Mouse (Mus musculus): ENCODE measurements around the gene Lrrc28.
"Not testable (repeated sequence)": the region's sequence is repeated elsewhere in the genome, so short reads cannot be mapped to it uniquely, and the experiment has no call there.

Gene Lrrc28

DNA sequence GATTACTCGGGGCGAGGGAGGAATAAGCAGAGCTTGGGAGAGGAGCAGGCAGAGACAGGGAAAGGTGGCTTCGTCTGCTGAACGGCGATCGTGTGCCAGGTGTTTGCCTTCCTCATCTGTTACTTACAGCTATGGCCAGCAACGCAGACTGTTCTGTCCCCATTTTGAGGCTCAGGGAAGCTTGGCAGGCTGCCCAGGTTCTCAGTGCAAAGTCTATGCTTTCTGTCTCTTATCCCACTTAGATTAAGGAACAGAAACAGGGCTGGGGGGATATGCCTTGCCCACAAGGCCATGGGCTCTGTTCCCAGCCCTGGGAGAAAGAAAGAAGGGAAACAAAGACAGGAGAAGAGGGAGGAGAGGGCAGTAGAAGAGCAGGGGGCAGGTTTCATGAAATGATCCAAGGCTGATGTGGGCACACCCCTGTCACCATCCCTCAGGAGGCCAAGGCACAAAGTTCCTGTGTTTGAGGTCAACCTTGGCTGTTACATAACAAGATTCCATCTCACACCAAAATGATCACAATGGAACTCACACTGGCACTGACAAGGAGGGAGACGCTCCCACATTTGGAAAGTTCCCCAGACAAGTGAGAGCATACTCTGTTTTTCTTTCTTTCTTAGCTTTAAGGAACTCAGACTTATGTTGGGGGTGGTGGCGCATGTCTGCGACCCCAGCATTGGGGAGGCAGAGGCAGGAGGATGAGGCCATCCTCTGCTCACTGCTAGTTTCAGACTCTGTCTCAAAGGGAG is 116.8 kb downstream of the Lrrc28 start:
- peak in 1 of 2 experiments; percentile 17 for DNase-seq

DNA sequence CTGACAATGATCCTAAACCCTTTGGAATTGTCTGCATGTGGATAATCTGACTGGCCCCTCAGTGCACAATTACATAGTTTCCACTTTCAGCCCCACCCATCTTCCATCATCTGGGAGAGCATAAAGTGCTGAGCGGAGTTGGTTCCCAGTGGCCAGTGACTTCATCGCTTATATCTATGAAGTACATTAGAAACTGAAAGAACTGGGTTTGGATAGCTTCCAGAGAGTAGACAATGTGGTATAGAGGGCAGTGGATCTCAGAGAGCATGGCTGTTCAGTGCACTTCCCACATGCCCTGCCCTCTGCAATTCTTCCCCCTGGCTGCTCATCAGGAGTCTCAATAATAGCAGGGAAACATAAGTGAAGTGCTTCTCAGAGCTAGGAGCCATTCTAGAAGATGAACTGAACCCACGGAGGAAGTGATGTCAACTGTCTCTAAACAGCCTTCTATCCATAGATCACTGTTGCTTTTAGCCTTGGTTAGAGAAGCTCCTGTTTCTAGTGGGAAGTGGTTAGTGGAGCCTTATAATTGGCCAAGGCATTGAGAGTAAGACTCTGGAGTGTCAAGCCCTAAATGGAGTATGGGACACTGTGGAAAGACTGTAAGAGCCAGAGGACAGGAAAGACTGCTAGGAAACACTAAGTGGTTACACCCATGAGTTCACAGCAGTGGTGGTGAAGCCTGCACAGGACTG is 119.0 kb downstream of the Lrrc28 start:
- DNase-seq = no peak

DNA sequence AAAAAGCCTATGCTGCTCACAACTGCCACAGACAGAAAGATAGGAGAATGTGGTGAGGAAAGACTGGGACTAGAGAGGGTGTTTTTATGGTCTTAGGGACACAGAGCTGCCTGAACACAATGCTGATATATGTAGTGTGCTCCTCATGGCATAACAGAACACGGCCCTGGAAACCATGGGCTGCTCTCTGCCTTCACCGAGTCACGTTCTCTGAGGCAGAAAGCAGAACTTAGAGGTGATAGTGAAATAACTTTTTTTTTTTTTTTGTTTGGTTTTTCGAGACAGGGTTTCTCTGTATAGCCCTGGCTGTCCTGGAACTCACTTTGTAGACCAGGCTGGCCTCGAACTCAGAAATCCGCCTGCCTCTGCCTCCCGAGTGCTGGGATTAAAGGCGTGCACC is 121.0 kb downstream of the Lrrc28 start:
- not testable (repeated sequence) for DNase-seq

DNA sequence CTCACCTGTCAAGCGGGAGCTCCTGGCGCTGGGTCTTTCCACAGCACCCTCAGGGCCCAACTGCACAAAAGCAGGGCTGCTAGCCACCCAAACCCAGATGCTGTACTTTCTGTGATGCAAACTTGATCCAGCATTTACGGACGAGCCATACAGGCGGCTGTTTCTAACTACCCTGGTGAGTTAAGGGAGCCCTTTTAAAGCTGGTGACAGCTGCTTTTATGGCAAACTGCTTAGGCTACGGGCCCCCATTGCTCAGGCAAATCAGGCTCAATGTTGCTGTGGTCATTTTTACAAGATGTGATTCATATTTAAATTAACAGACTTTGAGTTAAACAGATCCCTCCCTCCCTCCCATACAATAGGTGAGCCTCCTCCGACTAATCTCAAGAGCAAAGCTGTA is 121.7 kb downstream of the Lrrc28 start:
- no peak for DNase-seq

DNA sequence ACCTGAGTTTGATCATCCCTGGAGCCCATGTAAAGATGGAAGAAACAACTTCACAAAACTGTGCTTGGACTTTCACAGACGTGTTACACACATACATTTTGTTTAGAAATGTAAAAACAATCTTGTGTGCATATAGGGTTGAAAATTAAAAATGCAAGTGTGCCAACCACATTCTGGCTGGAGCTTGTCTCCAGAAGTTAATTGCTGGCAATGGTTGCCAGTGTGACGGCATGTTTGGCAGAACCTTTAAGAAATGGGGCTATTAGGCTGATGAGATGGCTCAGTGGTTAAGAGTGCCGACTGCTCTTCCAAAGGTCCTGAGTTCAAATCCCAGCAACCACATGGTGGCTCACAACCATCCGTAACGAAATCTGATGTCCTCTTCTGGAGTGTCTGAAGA is 123.3 kb downstream of the Lrrc28 start:
- not testable (repeated sequence) for DNase-seq

DNA sequence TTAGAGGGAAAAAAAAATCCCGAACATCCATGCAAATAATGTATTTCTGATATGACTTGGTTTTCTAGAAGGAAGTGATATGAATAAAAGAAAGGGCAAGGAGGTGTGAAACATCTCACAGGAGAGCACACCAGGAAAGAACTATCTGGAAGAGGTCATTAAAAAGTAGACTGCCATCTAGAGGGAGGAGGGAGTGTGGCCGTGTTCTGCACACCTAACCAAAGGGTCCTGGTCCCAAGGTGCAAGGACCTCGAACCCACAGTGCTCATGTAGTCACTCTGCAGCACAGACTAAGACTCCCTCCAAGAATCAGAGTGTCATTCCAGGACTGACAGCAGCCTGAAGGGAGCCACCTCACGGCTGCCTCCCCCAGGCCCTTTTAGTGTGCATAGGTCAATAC is 124.1 kb downstream of the Lrrc28 start:
- peak in 1 of 2 experiments; percentile 14 for DNase-seq

DNA sequence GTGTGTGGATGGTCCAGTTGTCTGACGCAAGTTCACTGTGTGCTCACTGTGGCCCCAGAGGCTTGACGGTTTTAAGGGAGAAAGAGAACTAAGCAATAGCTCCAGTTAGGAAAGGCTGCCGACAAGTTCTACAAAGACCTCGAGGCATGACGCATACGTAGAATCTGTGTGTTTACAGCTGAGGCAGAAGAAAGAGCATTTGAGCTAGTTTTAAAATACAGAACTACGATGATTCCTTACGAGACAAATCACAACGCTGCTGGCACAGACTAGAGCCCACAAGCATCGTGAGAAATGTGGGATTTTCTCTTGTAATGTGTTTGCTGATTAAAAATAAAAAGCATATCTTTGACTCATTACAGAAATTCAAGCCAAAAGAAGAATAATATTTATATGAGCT is 125.1 kb downstream of the Lrrc28 start:
- no peak for DNase-seq

DNA sequence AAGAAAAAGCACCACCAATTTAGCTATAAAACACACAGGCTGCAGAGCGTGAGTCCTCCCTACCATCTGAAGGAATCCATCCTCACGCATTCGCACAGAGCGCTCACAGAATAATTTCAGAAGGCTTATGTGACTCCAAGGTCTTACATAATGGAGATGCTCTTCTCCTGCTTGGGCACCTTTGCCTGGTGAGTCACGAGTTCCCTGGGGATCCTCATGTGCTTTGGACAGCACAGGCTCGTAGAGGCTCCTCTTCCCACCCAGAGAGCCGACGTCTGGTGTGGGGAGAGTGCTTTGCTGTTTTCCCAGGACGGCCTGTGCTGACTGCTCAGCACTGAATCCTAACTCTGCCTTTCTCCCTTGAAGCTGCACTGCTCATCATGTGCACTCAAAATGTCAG is 129.4 kb downstream of the Lrrc28 start:
- DNase-seq = no peak

DNA sequence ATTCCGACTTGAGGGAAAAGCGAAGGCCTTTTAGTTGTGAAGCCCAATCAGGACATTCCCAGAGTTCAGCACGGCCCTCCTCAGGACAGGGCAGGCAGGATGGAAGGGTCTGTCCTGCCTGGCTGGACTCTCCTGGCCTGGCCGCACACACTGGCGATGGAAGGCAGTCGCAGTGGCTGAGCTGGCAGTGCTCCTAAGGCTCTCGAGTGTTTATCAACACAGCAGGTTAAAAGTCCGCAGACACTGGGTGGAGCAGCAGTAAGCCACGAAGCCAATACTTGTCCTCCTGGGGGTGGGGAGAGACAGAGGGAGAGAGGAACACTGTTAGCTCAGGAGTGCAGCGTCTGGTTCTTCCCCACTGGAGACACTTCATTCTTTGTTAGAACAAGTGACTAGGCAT is 130.2 kb downstream of the Lrrc28 start:
- DNase-seq = no peak

DNA sequence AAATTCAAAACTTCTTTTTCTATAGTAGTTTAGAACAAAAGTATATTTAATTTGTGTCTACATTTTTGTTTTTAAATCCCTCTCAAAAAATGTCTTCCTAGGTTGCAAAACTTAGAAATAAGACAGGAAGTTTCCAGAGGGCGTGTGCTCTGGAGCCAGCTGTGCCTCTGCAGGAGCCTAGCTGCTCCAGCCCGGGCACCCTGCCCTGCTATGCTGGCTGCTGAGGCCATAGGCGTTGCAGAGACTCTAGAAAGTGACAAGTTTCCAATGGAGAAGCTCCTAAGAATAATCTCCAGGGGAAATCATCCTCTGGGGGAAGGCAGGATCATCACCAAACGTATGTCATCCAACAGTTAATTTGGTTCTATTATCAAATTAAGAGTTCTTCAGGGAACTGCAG is 130.7 kb downstream of the Lrrc28 start:
- DNase-seq = no peak

DNA sequence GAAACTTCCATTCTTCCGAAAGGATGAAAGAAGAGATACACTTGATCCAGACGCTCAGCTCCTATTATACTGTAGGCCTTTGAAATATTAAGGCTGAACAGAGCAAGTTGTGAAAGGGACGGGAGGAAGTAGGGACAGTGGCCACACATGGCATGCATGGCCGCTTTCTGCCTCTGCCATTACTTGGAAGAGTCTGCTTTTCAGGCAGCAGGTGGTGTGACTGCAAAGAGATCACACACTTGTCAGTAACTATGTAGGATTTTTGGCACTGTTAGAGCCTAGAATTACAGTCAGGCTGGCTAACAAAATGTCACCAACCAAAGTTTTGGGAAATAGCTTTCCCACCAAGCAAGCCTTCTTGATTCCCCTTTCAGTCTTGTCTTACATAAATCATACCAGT is 131.4 kb downstream of the Lrrc28 start:
- no peak for DNase-seq

DNA sequence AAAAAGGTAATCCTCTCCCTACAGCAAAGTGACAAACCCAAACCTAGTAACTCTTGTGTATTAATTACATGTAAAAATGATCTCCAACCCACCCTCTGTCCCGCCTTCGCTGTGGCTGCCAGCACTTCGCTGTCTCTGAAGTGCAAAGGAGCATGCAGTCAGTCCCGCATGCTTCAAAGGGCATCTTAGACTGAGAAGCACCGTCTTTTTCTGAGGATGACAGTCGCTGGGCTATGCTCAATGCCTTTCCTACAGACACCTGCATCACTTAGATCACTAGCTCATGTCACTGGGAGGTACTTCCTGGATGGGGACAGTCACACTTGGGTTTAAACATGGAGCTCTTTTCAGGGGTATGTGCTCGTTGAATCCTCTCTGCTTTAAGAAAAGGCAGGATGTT is 133.5 kb downstream of the Lrrc28 start:
- no peak for DNase-seq

DNA sequence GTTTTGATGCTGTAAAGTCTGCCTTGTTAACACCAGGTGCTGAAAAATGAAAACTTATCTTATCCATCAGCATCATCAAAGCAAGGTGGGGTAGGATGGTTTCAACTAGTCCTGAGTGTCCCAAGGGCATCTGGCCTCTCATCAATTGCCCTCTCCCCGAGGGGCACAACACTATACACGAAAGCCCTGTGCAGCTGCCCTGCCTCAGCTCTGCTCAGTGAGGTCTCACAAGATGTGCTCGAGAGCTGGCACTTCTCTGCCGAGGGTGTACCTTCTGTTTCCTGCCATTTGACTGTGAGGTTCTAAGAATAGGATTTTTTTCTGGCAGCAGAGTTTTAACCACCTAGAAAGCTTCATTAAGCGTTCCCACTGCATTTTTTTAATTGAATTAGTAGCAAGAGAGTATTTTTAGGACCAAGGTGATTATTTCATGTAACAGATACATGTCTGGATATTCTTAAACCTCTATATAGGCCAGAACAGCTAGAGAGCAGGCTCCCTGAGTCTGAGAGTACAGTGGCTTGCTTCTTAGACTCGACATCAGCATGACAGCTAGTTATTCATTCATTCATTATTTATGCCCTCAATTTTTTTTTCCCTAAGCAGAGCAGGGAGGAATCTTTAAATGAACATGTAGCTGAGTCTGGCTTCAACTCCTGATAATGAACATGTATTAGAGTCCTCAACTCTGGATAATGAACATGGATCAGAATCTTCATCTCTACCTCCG is 141.6 kb downstream of the Lrrc28 start:
- DNase-seq = no peak

DNA sequence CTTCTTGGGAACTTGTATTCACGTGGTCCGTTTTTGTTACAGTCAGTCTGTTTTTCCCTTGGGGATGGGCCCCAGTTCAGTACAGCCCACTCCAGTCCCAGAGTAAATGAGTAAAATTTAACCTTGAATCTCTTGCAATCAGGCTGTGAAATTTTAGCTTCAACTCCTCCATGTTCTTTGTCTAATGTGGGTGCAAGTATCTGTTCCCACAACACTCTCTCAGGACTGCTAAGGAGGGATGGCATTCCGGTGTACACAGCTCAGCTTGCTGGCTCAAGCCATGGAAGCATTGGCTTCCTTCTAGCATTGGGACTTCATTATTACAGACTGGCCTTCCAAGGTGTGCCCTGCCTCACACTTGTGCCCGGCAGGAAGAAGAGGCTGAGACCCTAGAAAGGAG is 142.4 kb downstream of the Lrrc28 start:
- no peak for DNase-seq

DNA sequence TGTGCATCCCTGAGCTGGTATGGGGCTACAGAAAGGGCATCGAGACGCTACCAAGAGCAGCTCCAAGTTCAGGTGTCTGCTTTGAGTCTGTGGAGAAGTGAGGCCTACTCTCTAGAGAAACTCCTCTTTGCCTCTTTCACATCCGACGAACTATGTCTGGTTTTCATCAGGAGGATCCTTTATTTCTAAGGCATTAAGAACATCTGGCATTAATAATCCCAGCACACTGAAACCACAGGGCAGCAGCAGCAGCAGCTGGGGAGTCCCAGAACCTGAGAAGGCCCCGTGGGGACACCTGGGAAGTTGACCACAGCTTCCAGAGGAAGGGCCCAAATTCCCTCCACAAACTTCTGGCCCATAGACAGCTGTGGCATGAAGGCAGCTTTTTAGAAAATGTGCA is 144.2 kb downstream of the Lrrc28 start:
- no peak for DNase-seq

DNA sequence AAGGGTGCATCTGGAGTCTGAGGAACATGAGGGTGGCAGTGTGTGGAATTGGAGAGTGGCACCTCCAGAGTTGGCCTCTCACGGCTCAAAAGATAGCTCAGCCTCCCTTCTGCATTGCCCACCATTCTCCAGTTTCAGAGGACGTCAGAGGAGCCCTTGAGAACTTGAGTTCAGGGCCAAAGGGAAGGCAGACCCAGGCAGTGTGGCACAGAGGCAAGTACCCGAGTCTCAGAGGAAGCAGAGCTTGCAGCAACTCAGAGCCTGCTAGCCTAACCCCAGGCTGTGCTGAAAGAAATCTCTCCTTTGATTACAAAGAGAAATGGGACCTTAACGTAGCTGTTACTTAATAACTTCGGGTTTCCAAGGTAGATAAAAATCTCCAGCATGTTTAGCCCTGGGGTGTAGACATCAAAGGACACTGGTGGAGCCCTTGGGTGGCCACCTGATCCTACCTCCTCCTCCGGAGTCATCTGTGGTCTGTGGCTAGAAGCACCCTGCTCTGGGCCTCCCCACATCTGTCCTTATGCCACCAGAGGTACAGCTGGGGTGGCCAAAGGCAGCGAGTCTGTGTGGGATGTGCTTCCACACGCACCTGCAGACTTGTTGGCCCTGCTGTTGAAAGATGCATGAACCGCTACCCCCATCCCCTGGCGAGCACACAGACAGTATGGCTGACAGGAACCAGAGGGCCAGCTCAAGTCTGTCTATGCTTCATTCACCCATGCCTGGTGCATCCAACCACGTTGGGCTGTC is 144.8 kb downstream of the Lrrc28 start:
- DNase-seq = no peak

DNA sequence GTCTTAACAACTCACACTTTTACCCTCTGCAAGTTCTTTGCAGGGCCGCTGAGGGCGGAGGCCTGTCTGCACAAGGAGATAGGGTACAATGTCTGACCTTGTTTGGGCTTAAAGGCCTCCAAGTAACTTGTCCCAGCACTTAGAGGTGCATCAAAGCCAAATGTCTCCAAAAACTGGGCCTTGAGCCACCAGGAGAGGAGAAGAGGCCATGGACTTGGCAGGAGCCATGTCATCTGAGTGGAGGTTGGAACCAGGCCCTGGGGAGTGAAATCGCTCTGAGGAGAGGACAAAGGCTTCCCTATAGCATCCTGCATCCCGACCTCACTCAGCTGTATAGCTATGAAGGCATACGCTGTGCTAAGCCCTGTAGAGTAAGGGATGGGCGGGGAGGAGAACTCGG is 145.6 kb downstream of the Lrrc28 start:
- no peak for DNase-seq

DNA sequence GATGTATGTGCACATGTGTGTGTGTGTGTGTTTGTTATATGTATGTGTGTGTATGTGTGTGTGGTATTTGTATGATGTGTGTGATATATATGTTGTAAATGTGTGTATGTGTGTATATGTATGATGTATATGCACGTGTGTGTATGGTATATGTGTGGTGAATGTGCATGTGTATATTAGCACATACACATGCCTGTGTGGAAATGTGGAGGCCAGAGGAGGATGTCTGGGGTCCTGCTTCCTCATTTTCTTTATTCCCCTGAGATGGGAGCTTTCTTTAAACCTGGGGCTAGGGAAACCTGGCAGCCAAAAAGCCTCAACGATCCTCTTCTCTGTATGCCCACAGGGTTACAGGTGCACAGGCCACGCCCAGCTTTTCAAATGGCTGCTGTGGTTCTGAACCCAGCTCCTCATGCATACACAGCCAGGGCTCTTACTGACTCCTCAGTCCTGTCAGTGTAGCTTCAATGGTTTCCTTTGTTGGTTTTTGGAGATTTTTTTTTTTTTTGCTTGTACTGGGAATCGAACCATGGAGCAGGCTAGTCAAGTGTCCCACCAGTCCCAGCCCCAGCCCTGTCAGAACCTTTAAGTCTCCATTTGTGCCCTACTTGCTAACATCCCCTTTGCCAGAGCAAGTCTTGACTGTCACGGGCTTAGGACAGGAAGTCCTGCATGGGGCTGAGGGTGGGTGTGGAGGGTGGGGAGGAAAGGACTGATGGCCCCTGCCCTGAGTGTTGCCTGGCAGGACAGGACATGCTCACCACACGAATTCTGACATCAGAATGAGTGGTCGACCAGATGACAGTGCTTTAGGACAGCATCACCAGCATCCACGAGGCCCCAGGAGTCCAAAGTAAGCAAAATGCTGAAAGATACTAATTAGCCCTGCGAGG is 151.0 kb downstream of the Lrrc28 start:
- DNase-seq = no peak

DNA sequence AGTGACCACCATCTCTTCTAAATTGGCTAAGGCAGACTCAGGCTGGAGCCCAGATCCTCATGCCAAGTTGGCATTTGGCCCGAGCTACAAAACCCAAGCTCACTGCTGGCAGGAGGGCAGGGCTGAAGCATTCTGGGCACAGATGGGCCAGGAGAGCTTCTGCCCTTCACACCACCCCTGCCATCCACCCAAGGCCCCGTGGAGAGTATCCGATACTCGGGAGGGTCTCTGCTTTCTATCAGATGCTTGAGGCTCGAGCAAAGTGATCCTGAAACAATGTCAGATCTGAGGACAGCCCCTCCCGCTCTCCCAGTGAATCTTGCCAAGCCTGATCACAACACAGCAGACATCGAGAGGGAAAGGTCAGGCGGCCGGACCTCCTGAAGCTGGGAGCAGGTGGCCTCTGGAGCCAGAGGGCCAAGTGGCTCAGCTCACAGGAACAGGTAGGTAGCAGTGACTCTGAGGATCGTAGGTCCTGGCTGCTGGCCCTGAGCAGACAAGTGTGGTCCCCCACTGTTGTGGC is 157.1 kb downstream of the Lrrc28 start:
- no peak for DNase-seq

DNA sequence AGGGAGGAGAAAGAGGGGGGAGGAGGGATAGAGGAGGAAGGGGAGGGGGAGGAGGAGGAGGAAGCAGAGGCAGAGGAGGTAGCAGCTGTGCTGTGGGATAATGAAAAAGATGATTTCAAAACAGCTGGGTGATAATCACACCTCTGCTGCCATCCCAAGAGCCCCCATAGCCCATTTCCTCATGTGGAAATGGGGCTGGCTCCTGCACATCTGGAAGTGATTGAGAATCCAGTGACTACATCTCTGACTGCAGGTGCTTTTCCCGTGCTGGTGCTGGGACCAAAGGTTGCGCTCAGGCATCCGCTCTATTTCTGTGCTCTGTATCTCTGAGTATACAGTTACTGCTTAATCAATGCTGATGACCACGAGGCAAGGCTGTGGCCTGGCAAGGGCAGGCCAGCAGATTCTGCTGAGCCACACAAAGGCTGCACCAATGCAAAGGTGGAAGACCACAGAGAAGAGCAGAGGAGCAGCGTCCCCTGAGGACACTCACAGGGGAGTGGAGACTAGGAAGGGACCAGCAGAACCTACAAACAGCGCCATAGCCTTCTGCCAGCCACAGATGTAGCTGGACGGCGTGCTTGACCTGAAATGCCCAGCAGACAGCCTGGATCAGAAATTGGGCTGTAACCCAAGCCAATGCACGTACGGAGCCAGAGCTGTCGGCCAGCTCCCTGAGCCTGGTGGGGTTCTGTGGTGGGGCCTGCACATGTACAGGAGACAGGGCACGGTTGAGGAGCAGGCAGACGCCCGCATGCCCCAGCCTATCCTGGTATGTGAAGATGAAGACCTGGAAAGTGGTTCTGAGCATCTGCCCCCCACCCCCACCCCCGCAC is 157.9 kb downstream of the Lrrc28 start:
- DNase-seq = no peak

DNA sequence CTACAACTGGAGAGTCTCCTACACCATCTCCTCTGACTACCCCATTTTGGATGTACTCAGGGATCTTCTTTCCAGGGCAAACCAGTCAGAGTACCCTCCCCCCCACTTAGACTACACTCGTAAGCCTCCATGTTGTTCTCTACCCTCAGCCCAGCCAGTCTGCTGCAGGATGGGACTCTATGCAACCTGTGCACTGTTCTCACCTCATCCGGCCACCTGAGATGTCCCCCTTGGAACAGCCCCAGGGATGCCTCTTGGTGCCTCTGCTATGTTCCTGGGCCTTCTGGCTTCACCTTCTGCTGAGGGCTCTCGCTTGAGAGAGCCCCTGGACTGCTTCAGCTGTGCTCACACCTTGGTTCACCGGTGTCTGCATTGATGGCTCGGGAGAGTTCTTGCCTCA is 158.7 kb downstream of the Lrrc28 start:
- no peak for DNase-seq
